Mouse (Mus musculus): Measurements from ENCODE around the gene Tekt4. TPM values are rescaled to one million over a fixed set of nuclear protein-coding genes. Genes with fewer than 3 reads are reported as not detected.

The Tekt4 gene
- not detected in 3 replicates for total RNA-seq (2017)

DNA sequence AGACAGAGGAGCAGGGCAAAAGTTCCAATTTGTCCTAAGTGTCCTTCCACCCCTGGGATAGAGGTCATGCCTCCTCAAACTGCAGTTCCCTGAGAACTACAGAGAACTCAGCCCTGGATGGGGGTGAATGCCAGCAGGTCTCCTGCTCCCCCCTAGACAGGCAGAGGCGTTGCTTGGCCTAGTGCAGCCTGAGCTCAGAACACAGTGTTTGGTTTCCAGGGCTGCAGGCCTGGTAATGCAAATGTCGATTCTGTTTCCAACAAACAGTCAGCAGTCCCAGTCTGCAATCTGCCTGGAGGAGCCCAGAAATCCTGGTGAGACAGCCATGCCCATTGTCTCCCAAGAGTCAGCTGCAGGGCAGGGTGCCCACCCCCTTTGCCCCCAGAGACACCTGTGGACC, at the start of gene Tekt4:
Tekt4 (plus strand) TSS at position 344 of the 400 bp plus-strand sequence.
- ATAC-seq (replicated peaks; ENCODE audit: insufficient number of reproducible peaks, low FRiP score, low TSS enrichment, poor library complexity, severe bottlenecking) = no peak

DNA sequence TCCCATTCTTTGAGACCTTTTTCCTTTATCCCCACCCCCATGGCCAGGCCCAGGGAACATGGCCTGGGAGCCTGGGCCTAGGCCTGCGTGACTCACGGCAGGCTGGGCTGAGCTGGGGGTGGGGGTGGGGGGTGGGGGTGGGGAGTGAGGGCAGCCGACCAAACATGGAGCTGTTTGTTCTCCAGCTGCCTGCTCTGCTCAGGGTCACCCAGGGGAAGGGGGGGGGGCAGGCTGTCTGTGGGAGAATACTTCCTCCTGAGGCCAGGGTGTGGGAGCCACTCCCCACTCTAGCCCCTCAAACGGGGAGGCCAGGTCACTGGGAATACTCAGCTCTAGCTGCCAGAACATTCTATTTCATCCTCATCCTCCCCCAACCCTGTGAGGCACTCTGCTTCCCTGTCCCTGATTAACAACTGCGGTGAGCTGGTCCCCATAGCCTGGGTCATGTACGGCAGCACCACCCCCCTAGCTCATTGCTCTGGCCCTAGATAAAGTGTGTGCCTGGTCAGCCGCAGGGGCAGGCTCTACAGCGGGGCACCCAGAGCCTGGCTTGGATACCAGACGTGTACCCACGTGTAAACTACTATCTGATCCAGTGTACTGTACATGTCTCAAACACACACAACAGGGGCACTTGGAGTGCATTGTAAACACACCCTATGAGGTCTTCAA, 49.1 kb upstream of the Tekt4 start:
- ATAC-seq (replicated peaks; ENCODE audit: insufficient number of reproducible peaks, low FRiP score, low TSS enrichment, poor library complexity, severe bottlenecking) = no peak

- no peak for ATAC-seq (replicated peaks; ENCODE audit: insufficient number of reproducible peaks, low FRiP score, low TSS enrichment, poor library complexity, severe bottlenecking)
These were observed 48.4 kb upstream of the Tekt4 start for GRCm38 (mm10) chr17:25406011-25406441.

DNA sequence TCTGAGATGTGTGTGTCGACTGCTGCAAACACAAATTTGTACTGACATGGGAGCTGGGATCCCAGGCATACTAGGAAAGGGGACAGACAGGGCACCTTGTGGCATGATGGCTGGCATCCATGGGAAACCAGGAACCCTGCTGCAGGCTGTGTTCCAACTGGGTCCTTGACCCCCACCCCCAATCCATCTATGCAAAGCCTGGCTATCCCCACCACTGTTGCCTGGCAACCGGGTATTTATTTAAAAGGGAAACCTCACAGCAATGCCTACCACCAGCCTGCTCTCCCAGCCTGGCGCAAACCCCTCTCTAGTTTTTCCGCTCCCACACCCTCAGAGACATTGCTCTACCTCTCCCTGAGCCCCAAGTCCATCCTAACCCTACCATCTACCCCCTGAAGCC, 47.1 kb upstream of the Tekt4 start:
- ATAC-seq (replicated peaks; ENCODE audit: insufficient number of reproducible peaks, low FRiP score, low TSS enrichment, poor library complexity, severe bottlenecking) = no peak

- ATAC-seq (replicated peaks; ENCODE audit: insufficient number of reproducible peaks, low FRiP score, low TSS enrichment, poor library complexity, severe bottlenecking) = no peak
These were observed 46.0 kb upstream of the Tekt4 start for GRCm38 (mm10) chr17:25408302-25408999.

DNA sequence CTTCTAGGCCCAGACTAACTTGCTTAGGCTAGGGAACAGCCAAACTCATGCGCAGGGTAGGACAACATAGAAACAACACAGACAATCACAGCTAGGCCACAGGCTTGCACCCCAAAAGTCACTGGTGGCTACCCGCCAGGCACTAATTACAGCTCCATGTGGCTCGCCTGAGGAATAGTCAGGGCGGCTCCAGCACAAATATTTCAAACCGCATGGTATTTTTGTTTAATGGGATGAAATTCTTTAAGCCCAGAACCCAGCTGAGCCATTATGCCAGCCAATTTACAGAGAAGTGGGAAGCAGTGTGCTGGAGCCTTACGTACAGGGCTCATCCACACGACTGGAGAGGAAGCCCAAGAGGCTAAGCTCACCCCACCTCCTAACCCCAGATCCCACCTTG, 44.8 kb upstream of the Tekt4 start:
- no peak for ATAC-seq (replicated peaks; ENCODE audit: insufficient number of reproducible peaks, low FRiP score, low TSS enrichment, poor library complexity, severe bottlenecking)

- ATAC-seq (replicated peaks; ENCODE audit: insufficient number of reproducible peaks, low FRiP score, low TSS enrichment, poor library complexity, severe bottlenecking) = no peak
These were observed 44.2 kb upstream of the Tekt4 start for GRCm38 (mm10) chr17:25410180-25410579.

DNA sequence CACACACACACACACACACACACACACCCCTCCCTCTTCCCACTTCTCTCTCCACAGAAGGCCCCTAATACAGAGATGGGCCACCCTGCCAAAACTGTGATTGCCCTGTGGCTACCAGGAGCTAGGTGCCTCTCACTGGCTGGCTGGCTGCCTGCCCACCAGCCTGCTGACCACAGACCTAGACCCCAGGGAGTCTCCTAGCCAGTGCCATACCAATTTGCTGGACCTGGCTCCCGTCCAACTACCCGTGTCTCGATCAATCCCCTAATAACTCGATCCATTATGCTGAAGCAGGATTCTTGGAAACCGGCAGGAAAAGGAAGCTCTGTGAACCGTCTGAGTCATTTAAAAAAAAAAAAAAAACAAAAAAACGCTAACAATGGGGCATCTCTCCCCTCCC, 43.6 kb upstream of the Tekt4 start:
- ATAC-seq (replicated peaks; ENCODE audit: insufficient number of reproducible peaks, low FRiP score, low TSS enrichment, poor library complexity, severe bottlenecking) = no peak

GRCm38 (mm10) chr17:25411251-25411650, 43.2 kb upstream of the Tekt4 start:
- no peak for ATAC-seq (replicated peaks; ENCODE audit: insufficient number of reproducible peaks, low FRiP score, low TSS enrichment, poor library complexity, severe bottlenecking)

GRCm38 (mm10) chr17:25414209-25414608, 40.2 kb upstream of the Tekt4 start:
- ATAC-seq (replicated peaks; ENCODE audit: insufficient number of reproducible peaks, low FRiP score, low TSS enrichment, poor library complexity, severe bottlenecking) = no peak

- no peak for ATAC-seq (replicated peaks; ENCODE audit: insufficient number of reproducible peaks, low FRiP score, low TSS enrichment, poor library complexity, severe bottlenecking)
These were observed 39.5 kb upstream of the Tekt4 start for GRCm38 (mm10) chr17:25414917-25415316.

- ATAC-seq (replicated peaks; ENCODE audit: insufficient number of reproducible peaks, low FRiP score, low TSS enrichment, poor library complexity, severe bottlenecking) = no peak
These were observed 38.9 kb upstream of the Tekt4 start for GRCm38 (mm10) chr17:25415421-25415913.

- ATAC-seq (replicated peaks; ENCODE audit: insufficient number of reproducible peaks, low FRiP score, low TSS enrichment, poor library complexity, severe bottlenecking) = no peak
These were observed 38.2 kb upstream of the Tekt4 start for GRCm38 (mm10) chr17:25416219-25416618.

GRCm38 (mm10) chr17:25417990-25418389, 36.4 kb upstream of the Tekt4 start:
- no peak for ATAC-seq (replicated peaks; ENCODE audit: insufficient number of reproducible peaks, low FRiP score, low TSS enrichment, poor library complexity, severe bottlenecking)

GRCm38 (mm10) chr17:25418926-25419325, 35.5 kb upstream of the Tekt4 start:
- no peak for ATAC-seq (replicated peaks; ENCODE audit: insufficient number of reproducible peaks, low FRiP score, low TSS enrichment, poor library complexity, severe bottlenecking)

GRCm38 (mm10) chr17:25420998-25421397, 33.4 kb upstream of the Tekt4 start:
- no peak for ATAC-seq (replicated peaks; ENCODE audit: insufficient number of reproducible peaks, low FRiP score, low TSS enrichment, poor library complexity, severe bottlenecking)

DNA sequence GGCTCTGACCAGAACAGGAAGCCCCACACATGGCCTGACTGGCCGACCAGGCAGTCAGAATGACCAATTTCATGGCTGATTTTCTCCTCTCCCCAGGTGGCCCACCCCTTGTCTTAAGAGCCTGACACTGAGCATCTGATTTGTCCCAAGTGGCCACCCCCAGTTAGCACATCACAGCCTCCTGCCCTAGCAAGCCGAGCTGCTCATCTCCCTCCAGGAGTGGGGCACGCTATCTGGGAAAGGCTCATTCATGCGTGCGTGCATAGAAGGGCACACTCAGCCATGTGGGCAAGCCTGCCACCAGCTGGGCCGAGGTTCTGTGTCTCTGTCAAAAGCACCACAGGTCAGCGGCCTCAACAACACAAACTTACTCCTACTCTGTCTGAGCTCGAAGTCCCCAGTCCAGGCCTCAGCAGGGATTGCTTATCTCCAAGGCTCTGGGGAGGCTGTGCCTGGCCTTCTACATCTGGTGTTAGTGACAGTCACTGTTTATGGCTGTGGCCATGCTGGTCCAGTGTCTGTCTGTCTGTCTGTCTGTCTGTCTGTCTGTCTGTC, 29.8 kb upstream of the Tekt4 start:
- no peak for ATAC-seq (replicated peaks; ENCODE audit: insufficient number of reproducible peaks, low FRiP score, low TSS enrichment, poor library complexity, severe bottlenecking)

GRCm38 (mm10) chr17:25425996-25426395, 28.4 kb upstream of the Tekt4 start:
- no peak for ATAC-seq (replicated peaks; ENCODE audit: insufficient number of reproducible peaks, low FRiP score, low TSS enrichment, poor library complexity, severe bottlenecking)

DNA sequence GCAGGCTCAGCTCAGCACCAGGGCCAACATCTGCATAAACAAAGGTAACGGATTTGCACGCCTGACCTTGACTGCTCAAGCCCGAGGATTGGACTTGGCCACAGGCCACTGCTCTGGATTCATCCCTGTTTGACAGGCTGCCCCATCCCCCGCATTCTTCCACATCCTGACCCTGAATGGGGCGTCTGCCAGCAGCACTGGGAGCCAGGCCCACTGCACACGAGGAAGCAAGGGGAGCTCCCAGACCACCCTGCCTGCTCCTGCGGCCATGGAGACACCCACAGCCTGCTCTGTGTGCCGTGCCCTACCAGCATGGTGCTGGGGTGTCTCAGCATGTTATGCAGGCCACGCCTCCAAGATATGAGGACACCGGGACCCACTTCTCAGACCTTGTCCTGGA, 27.0 kb upstream of the Tekt4 start:
- no peak for ATAC-seq (replicated peaks; ENCODE audit: insufficient number of reproducible peaks, low FRiP score, low TSS enrichment, poor library complexity, severe bottlenecking)

DNA sequence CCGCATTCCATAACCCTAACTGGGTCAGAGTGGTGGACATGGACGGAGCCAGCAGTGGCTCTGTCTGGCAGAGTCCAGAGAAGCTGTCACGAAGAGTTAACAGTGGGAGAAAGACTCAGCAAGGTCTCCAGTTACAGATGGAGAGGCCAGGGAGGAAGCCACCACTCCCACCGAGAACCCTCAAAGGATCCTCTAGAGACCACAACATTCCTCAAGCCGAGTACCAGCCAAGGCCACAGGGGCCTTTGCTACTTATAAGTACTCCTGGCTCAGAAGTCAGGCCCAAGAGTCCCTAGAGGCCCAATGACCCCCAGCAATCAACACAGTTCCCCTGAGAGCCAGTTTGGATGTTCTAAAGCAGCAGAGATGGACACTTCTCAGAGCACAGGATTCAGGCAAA, 25.2 kb upstream of the Tekt4 start:
- ATAC-seq (replicated peaks; ENCODE audit: insufficient number of reproducible peaks, low FRiP score, low TSS enrichment, poor library complexity, severe bottlenecking) = no peak
